Mouse (Mus musculus): ENCODE data around the gene Camk2n1. TPM values are rescaled to one million over a fixed set of nuclear protein-coding genes. Genes with fewer than 3 reads are reported as not detected.
A peak's percentile ranks its signal among the peaks of the same experiment; 100 is the strongest.

Gene Camk2n1
- polyA plus RNA-seq, 1 experiment from 2014 or later = 2.1 TPM

DNA sequence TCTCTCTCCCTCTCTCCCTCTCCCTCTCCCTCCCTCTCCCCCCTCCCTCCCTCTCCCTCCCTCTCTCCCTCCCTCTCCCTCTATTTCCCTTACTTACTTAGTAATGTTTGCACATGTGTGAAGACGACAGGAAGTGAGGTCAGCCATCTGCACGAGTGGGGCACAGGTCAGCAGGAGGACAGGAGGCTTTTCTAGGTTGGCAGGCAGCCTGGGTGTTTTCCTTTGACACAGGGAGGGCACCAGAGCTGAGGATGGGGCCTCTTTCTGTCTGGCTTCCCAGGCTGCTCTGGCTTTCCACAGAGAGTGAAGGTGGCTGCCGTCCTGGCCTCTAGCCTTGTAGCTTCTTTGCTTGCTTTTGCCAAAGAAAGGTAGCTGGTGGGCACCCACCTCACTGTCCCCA is 14.1 kb upstream of the Camk2n1 start:
- H3K4me2 ChIP-seq = no peak overlapping the region
- DNase-seq (ENCODE audit: low spot score) (no peak), ATAC-seq (replicated peaks; ENCODE audit: low FRiP score) (no peak)
- peaks cover 37% of the 10 kb centered on the region for H3K36me3 ChIP-seq (ENCODE audit: control insufficient read depth, insufficient read depth, low read length)
- H3K9ac ChIP-seq (ENCODE audit: low read depth, low read length) = no peak overlapping the region
- no peak overlapping the region for H3K4me3 ChIP-seq (ENCODE audit: low read depth, low read length)
- H3K9me3 ChIP-seq (ENCODE audit: control insufficient read depth, low read length) = no peaks in the 10 kb centered on the region
- WGBS = 48% methylated on average over 2 of the region's 3 CpGs
- H3K4me1 ChIP-seq (replicated peaks; ENCODE audit: control insufficient read depth, insufficient read depth, low read length) = peaks cover 9% of the 10 kb centered on the region
- no peak overlapping the region for H3K27ac ChIP-seq (ENCODE audit: low read depth, low read length)
- 0 out of 2 replicates have a peak, but pooled peaks cover 1% of the 10 kb centered on the region for H3K27me3 ChIP-seq (replicated peaks; ENCODE audit: control insufficient read depth, insufficient read depth, low read length)

DNA sequence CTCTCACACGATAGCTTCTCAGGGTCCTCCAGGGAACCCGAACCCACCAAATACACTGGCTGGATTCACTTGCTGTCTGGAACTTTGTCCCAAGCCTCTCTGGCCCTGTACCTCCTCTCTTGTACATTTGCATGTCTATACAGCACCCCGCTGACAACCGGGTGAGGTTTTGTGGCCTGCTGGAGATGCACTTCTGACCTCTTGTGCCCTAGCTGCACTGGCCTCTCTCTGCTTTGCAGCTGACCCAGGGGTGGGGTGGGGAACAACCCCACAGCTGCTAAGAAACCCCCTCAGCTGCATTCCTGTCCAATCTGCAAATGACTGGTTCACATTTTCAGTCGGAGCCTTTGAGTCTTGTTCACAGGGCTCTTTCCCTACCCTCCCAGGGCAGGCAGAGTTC is 9.2 kb upstream of the Camk2n1 start:
- H3K9ac ChIP-seq (ENCODE audit: low read depth, low read length) = no peak overlapping the region
- ATAC-seq (replicated peaks; ENCODE audit: low FRiP score) (no peak), DNase-seq (ENCODE audit: low spot score) (no peak)
- no peaks in the 10 kb centered on the region for H3K9me3 ChIP-seq (ENCODE audit: control insufficient read depth, low read length)
- no peak overlapping the region for H3K27ac ChIP-seq (ENCODE audit: low read depth, low read length)
- H3K4me2 ChIP-seq = no peak overlapping the region
- no peaks in the 10 kb centered on the region for H3K4me1 ChIP-seq (replicated peaks; ENCODE audit: control insufficient read depth, insufficient read depth, low read length)
- peaks cover 12% of the 10 kb centered on the region; the same call in 1 of the 2 replicates for H3K36me3 ChIP-seq (ENCODE audit: control insufficient read depth, insufficient read depth, low read length)
- 26% methylated on average over 5 of the region's 5 CpGs for WGBS
- no peak overlapping the region for H3K4me3 ChIP-seq (ENCODE audit: low read depth, low read length)
- H3K27me3 ChIP-seq (replicated peaks; ENCODE audit: control insufficient read depth, insufficient read depth, low read length) = peaks cover 18% of the 10 kb centered on the region

DNA sequence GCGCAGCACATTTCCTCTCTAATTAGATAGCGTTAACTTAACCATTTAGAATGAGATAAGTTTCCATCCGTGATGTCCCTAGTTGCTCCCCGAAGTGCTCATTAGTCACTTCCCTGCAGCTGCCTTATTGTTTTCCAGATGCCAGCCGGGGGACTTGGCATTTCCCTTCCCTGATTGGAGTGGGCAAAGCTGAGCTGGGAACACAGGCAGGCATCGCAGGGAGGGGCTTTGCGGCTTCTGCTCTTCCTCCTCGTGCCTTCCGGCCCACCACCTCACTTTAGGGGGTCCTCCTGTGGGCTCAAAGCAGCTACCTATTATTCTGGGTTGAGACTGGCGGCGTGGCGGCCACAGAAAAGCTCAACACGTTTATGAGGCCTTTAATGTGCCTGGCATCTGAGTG is 7.1 kb upstream of the Camk2n1 start:
- no peak overlapping the region for H3K4me3 ChIP-seq (ENCODE audit: low read depth, low read length)
- no peak overlapping the region for H3K27ac ChIP-seq (ENCODE audit: low read depth, low read length)
- H3K36me3 ChIP-seq (ENCODE audit: control insufficient read depth, insufficient read depth, low read length) = no peaks in the 10 kb centered on the region
- ATAC-seq (replicated peaks; ENCODE audit: low FRiP score) (no peak), DNase-seq (ENCODE audit: low spot score) (no peak)
- H3K4me2 ChIP-seq = no peak overlapping the region
- 31% methylated on average over 13 of the region's 13 CpGs for WGBS
- no peaks in the 10 kb centered on the region for H3K9me3 ChIP-seq (ENCODE audit: control insufficient read depth, low read length)
- no peak overlapping the region for H3K9ac ChIP-seq (ENCODE audit: low read depth, low read length)
- peaks cover 36% of the 10 kb centered on the region for H3K27me3 ChIP-seq (replicated peaks; ENCODE audit: control insufficient read depth, insufficient read depth, low read length)
- no peaks in the 10 kb centered on the region for H3K4me1 ChIP-seq (replicated peaks; ENCODE audit: control insufficient read depth, insufficient read depth, low read length)

DNA sequence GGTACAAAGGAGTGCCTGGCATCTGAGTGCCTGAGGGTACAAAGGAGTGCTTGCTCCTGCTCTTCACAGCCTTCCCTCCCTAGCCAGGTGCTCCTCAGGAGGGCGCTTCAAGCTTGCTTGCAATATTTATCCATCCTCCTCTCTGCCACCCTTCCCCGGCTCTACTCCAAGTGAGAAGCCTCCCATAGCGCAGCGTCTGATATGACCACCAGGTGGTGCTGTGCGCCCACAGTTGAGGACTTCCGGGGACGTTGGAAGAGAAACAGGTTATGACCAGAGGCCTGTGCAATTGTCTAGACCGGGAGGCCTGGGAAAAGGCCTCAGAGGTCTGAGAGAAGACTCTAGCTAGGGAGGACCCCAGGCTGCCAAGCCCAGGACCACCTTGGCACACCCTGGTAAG is 6.7 kb upstream of the Camk2n1 start:
- H3K9ac ChIP-seq (ENCODE audit: low read depth, low read length) = no peak overlapping the region
- peak; percentile 84 for DNase-seq (ENCODE audit: low spot score)
- H3K27me3 ChIP-seq (replicated peaks; ENCODE audit: control insufficient read depth, insufficient read depth, low read length) = peaks cover 40% of the 10 kb centered on the region

DNA sequence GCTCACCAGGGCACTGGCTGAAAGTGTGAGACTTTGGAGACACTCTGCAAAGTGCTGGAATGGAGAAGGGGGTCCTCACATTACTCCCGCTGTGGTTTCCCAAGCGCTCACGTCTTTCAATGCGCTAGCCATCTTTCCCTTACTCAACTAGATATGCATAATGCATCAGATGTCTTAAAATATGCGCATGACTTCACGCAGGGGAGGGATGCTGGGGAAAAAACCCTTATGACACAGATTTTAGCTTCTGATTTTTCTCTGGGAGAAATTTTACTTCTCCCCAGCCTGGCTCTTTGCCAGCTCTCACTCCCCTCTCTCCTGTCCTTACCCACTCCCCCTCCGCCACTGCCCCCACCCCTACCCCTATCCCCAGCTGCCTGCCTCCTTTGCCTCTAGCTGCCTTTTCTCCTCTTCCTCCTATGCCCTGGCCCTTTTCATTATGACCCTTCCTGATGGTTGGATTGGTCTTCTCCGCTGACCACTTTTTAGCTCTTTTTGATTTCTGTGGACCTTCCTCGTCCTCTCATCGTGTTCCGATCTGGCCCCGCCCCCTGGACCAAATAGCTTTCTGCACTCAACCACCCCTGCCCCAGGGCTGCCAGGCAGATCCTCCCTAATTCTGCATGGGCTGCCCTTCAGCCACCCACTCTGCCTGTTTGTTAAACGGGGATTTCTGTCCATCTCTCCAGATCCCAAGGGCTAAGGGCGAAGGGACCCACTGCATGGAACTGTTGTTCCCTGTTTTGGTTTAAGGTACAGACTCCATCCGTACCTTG is 6.1 kb upstream of the Camk2n1 start:
- no peak overlapping the region for H3K27ac ChIP-seq (ENCODE audit: low read depth, low read length)
- H3K4me3 ChIP-seq (ENCODE audit: low read depth, low read length) = no peak overlapping the region
- no peaks in the 10 kb centered on the region for H3K9me3 ChIP-seq (ENCODE audit: control insufficient read depth, low read length)
- 45% methylated on average over 15 of the region's 15 CpGs for WGBS
- peaks cover 2% of the 10 kb centered on the region; the same call in 1 of the 2 replicates for H3K4me1 ChIP-seq (replicated peaks; ENCODE audit: control insufficient read depth, insufficient read depth, low read length)
- no peak overlapping the region for H3K9ac ChIP-seq (ENCODE audit: low read depth, low read length)
- DNase-seq (ENCODE audit: low spot score) (no peak), ATAC-seq (replicated peaks; ENCODE audit: low FRiP score) (no peak)
- H3K4me2 ChIP-seq = no peak overlapping the region
- peaks cover 46% of the 10 kb centered on the region for H3K27me3 ChIP-seq (replicated peaks; ENCODE audit: control insufficient read depth, insufficient read depth, low read length)
- H3K36me3 ChIP-seq (ENCODE audit: control insufficient read depth, insufficient read depth, low read length) = no peaks in the 10 kb centered on the region

More for the DNA sequence above, 6.7 kb upstream of the Camk2n1 start:
- no peaks in the 10 kb centered on the region for H3K9me3 ChIP-seq (ENCODE audit: control insufficient read depth, low read length)
- H3K36me3 ChIP-seq (ENCODE audit: control insufficient read depth, insufficient read depth, low read length) = no peaks in the 10 kb centered on the region
- no peak overlapping the region for H3K4me3 ChIP-seq (ENCODE audit: low read depth, low read length)
- H3K27ac ChIP-seq (ENCODE audit: low read depth, low read length) = no peak overlapping the region
- peak; percentile 64; the same call in 1 of the 2 replicates for ATAC-seq (replicated peaks; ENCODE audit: low FRiP score)
- no peak overlapping the region for H3K4me2 ChIP-seq
- 2% methylated on average over 8 of the region's 8 CpGs for WGBS
- H3K4me1 ChIP-seq (replicated peaks; ENCODE audit: control insufficient read depth, insufficient read depth, low read length) = no peaks in the 10 kb centered on the region

DNA sequence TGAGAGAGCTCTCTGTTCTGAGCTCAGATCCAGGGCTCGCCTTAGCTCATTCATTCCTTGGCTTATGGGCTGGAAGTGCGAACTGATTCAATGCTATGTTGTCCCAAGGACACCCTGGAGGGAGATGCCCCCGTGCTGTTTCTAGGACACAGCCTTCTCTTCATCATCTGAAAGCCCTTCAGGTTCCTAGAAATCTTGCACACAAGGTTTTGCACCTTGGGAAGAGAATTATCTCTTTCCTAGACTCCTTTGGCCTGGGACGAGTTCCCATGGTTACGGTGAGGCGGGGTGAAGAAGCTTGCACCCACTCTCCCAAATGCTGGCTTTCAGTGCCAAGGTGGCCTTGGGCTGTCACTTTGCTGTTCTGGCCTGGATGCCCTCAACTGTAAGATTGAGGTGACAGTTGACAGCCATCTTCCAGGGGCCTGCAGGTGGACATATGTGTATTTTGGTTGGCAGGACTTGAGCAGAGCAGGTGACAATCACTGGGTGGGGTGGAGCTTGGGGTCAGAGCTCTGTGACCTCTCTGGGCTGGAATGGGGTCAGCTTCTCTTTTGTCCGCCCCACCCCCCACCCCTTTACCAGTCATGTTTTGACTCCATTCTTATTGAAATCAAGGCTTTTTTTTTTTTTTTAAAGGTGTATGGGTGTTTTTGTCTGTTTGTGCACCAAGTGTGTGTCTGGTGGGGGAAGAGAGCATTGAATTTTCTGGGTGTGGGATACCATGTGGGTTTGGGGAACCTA is 5.1 kb upstream of the Camk2n1 start:
- no peaks in the 10 kb centered on the region for H3K9me3 ChIP-seq (ENCODE audit: control insufficient read depth, low read length)
- H3K9ac ChIP-seq (ENCODE audit: low read depth, low read length) = no peak overlapping the region
- ATAC-seq (replicated peaks; ENCODE audit: low FRiP score) (no peak), DNase-seq (ENCODE audit: low spot score) (no peak)
- H3K36me3 ChIP-seq (ENCODE audit: control insufficient read depth, insufficient read depth, low read length) = no peaks in the 10 kb centered on the region
- peaks cover 56% of the 10 kb centered on the region for H3K27me3 ChIP-seq (replicated peaks; ENCODE audit: control insufficient read depth, insufficient read depth, low read length)
- 52% methylated on average over 7 of the region's 7 CpGs for WGBS
- H3K4me2 ChIP-seq = no peak overlapping the region
- no peak overlapping the region for H3K4me3 ChIP-seq (ENCODE audit: low read depth, low read length)
- H3K4me1 ChIP-seq (replicated peaks; ENCODE audit: control insufficient read depth, insufficient read depth, low read length) = peaks cover 12% of the 10 kb centered on the region
- no peak overlapping the region for H3K27ac ChIP-seq (ENCODE audit: low read depth, low read length)

DNA sequence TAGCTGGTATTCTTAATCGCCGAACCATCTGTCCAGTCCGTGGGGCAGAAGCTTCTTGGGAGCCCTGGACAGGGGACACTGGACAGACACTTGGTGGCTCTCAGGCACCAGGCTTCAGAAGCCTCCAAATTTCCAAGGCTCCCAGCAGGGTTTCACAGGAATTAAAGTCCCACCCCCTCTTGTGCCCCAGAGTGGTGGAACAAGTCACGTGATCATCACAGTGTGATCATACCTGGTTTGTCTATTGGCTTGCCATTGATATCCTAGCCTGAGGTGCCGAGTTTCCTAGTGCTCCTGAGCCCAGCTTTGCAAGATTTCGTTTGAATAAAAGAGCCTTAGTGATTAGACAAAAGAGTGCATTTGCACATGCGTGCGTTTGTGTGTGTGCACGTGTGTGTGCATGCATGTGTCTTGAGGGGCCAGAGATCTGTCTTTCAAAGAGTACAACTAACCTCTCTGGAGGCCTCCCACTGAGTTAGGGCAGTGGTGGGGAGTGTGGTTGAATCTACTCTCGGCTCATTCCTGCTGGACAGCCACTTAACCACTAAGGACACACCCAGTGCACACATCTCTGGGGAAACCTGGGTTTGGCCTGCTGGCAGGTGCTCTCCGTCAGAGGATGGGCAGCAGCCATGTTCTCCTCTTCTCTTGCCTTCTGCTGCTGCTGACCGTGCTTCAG is 4.3 kb upstream of the Camk2n1 start:
- DNase-seq (ENCODE audit: low spot score) (no peak), ATAC-seq (replicated peaks; ENCODE audit: low FRiP score) (no peak)
- H3K4me2 ChIP-seq = no peak overlapping the region
- peaks cover 64% of the 10 kb centered on the region for H3K27me3 ChIP-seq (replicated peaks; ENCODE audit: control insufficient read depth, insufficient read depth, low read length)
- H3K36me3 ChIP-seq (ENCODE audit: control insufficient read depth, insufficient read depth, low read length) = no peaks in the 10 kb centered on the region
- H3K4me3 ChIP-seq (ENCODE audit: low read depth, low read length) = no peak overlapping the region
- H3K9ac ChIP-seq (ENCODE audit: low read depth, low read length) = no peak overlapping the region
- H3K9me3 ChIP-seq (ENCODE audit: control insufficient read depth, low read length) = no peaks in the 10 kb centered on the region
- WGBS = 64% methylated on average over 12 of the region's 12 CpGs
- H3K4me1 ChIP-seq (replicated peaks; ENCODE audit: control insufficient read depth, insufficient read depth, low read length) = peaks cover 13% of the 10 kb centered on the region
- no peak overlapping the region for H3K27ac ChIP-seq (ENCODE audit: low read depth, low read length)

DNA sequence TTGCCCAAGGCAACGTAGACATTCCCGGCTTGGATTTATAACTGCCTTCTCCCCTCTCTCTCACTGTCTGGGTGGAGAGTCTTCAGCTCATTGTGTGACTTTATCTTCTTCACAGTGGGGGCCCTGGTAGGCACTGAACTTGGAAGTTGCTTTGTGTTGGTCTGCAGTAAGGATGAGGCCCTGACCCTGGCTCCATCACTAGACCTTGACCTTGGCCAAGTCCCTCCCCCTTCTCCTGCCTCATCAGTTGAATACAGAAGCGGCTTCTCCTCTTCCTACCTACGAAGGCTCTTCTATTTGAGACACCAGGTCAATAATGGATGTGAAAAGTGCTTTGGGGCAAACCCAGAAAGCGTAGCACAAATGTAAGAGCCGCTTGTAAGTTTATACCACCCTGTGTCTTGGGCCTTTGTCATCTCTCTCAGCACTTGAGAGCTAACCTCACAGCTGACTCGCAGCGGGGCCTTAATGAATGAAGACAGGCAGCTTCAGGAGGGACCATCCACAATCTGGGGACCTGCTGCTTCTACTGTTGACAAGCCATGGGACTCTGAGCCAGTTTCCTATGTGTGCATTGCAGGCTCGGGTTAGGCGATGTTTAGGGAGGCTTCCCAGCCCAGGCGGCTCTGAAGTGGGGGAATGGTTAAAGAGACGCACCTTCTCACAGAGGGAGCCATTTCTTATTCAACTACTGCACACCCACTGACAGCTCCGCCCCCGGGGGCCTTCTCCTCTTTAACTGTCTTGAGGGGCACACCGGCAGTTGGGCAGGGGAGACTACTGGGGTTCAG is 1.6 kb upstream of the Camk2n1 start:
- WGBS = 29% methylated on average over 15 of the region's 15 CpGs
- ATAC-seq (replicated peaks; ENCODE audit: low FRiP score) (no peak), DNase-seq (ENCODE audit: low spot score) (no peak)
- Histone ChIP-seq H3K9ac (ENCODE audit: low read depth, low read length) (no peak overlapping the region), H3K27me3 (replicated peaks; ENCODE audit: control insufficient read depth, insufficient read depth, low read length) (peaks cover 84% of the 10 kb centered on the region), H3K4me2 (no peak overlapping the region), H3K36me3 (ENCODE audit: control insufficient read depth, insufficient read depth, low read length) (no peaks in the 10 kb centered on the region), H3K9me3 (ENCODE audit: control insufficient read depth, low read length) (no peaks in the 10 kb centered on the region), H3K4me3 (ENCODE audit: low read depth, low read length) (no peak overlapping the region), H3K4me1 (replicated peaks; ENCODE audit: control insufficient read depth, insufficient read depth, low read length) (peaks cover 13% of the 10 kb centered on the region), H3K27ac (ENCODE audit: low read depth, low read length) (no peak overlapping the region)

All from liver, embryonic 11.5 days (tissue).